Mouse (Mus musculus) liver, postnatal 0 days (tissue): ENCODE measurements around the gene Ap3d1.
A peak's percentile ranks its signal among the peaks of the same experiment; 100 is the strongest.

Experiments used
- CTCF ChIP-seq: sonication (generic); IDR thresholded peaks from 2 replicates; pipeline ENCODE4 v1.5.1; 2016; ENCODE audit warnings: antibody characterized with exemption, low read depth
- EP300 ChIP-seq: IDR thresholded peaks from 2 replicates; pipeline ENCODE4 v1.6.1; 2016; ENCODE audit warnings: antibody characterized with exemption, low read depth, mild to moderate bottlenecking

DNA sequence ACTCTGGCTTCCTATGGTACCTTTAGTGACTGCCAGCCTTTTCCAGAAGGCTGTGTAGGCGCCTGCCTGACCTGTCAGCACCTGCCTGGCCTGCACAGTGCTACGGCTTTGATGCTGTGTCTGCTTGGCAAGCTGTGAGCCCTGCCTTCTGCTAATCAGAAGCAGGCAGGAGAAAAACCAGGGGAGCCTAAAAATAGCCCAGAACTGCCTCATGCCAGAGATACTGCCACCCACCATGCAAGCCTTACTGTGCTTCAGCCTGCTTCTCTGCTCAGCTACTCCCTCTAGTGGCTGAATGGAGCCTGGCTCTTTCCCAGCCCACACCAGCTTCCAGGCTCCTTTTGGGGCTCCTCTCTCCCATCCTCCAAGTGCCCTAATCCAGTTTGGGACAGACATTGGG, 32.5 kb upstream of the Ap3d1 start:
- TF ChIP-seq EP300 (no peak), CTCF (peak; percentile 97)
